Mouse (Mus musculus) T-helper 1 cell (primary cell): ENCODE measurements around the gene Lsamp.

Experiments
- in situ Hi-C: fragments of 300-600 bp; cut with MboI, MseI; formaldehyde crosslinking; loops from one replicate; pipeline ENCODE4 v1.15.1; 2025; ENCODE audit warnings: high pct_unique_total_duplicates

The Lsamp gene

DNA sequence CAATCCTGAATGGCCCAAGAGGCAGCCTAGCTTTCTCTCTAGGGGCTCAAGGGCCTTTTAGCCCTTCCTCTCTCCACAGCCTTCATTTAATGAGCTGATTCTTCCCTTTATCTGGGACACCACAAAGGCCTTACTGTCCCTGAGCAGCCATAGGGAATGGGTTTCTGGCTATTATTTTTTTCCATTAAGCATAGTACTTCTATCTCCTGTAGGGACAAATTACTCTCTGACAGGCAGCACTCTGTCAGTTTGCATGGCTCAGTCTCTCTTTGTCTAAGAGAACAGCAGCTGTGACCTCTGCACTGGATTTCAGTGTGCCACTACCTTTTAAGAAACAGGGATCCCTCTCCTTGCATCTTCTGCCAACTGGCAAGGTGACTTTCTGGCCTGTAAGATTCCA lies 1251.7 kb downstream of the Lsamp start:
- in situ Hi-C loops, result no loop called here

- in situ Hi-C loops, result no loop called here
Measured at GRCm38 (mm10) chr16:41242841-41243240, 1258.7 kb downstream of the Lsamp start.

DNA sequence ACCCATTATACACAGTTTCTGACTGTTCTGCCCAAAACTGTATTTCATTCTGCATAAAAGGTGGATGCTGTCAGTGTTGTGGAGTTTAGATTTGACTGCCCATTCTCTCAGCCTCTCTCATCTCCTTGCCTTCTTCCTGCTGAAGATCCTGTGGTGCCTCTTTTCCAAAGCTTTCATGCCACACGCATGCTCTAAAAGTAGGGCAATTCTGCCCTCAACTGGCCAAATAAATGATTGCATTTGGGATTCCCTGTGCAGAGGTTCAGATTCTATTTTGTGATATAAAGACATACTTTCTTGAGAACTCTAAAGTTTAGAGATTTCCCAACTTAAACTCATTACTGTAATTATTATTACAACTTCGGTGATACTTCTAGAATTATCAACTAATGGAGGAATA lies 1260.5 kb downstream of the Lsamp start:
- in situ Hi-C loops, result no loop called here

GRCm38 (mm10) chr16:41258145-41259035 lies 1274.2 kb downstream of the Lsamp start:
- in situ Hi-C loops, result no loop called here

DNA sequence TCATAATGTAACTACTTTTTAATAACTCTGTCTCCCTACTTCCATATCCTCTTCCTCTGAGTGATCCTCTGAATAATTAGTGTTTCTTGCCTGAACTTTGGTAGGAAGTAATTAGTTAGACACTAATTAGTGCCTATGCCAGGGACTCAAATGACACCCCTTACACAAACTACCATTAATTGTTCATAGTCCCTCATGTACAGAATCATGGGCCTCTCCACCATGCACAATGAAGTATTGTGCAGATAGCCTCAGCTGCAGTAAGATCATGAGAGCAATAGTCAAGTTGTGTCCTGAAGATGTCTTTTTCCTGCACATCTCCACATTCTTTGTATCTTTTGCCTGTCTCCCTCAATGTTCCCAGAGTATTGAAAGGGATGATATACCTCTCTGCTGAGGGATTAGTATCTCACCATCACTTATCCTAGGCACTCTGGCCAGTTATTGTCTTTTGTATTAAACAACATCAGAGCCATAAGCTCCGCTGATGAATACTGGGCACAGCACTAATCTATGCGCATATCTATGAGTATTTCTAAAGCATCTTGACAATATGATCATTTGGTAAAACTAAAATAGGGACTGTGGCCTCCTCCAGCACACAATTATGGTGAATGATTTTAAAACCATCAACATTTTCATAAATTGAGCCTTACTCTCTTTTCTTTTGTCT lies 1292.0 kb downstream of the Lsamp start:
- in situ Hi-C loops, result no loop called here

GRCm38 (mm10) chr16:41317992-41318391 lies 1333.8 kb downstream of the Lsamp start:
- in situ Hi-C loops, result no loop called here

DNA sequence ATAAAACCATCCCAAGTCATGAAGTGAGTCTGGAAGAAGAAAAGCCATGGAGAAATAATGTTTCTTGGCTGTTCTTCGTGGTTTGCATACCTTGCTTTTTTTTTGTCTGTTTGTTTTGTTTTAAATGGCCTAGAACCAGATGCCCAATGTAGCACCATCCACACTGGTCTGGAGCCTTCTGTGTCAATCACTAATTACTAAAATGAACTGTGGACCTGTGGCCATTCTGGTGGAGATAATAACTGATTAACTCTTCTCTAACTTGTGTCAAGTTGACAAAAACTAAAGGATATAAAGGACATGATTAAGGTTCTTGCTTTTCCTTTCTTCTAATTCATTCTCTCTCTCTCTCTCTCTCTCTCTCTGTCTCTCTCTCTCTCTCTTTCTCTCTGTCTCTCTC lies 1359.3 kb downstream of the Lsamp start:
- in situ Hi-C loops, result no loop called here

DNA sequence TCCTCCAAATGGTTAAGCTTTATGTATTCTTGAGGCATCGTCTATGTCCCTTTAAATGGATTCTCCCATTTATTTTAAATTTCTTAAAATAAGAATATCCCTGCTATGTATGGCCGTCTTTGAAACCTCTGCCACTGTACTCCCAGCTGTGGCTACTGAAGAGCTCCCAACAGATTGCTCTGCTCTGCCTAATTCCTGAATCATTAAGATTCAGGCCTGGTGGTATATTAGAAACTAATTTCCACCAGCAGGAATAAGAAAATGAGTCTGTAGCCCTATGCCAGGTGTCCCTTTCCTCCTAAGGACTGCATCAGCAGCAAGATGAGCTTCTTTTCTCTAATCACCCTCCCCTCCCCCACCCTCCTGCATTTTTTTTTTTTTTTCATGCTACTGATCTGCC lies 1381.0 kb downstream of the Lsamp start:
- in situ Hi-C loops, result no loop called here

- in situ Hi-C loops, result no loop called here
Measured at GRCm38 (mm10) chr16:41383702-41384101, 1399.5 kb downstream of the Lsamp start.

GRCm38 (mm10) chr16:41384288-41384687 lies 1400.1 kb downstream of the Lsamp start:
- in situ Hi-C loops, result no loop called here

- in situ Hi-C loops, result no loop called here
Measured at GRCm38 (mm10) chr16:41408850-41409249, 1424.7 kb downstream of the Lsamp start.

DNA sequence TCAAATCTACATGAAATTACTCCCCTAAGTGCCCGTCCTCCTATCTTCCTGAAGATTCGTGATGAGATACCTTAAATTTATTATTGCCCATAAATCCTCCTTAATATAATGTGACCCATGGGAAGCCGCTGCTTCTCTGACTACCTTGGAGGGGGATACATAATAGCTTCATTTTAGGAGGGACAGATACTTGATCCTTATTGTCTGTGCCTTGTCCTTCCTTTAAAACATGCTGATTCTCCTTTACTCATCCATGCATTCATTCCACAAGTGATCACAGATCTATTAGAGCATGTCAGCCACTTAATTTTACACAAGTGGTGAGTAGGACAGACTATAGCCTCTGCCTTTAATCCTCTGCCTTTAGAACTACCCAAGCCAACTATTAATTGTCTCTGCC lies 1426.5 kb downstream of the Lsamp start:
- in situ Hi-C loops, result no loop called here

GRCm38 (mm10) chr16:41417363-41417762 lies 1433.2 kb downstream of the Lsamp start:
- in situ Hi-C loops, result no loop called here

DNA sequence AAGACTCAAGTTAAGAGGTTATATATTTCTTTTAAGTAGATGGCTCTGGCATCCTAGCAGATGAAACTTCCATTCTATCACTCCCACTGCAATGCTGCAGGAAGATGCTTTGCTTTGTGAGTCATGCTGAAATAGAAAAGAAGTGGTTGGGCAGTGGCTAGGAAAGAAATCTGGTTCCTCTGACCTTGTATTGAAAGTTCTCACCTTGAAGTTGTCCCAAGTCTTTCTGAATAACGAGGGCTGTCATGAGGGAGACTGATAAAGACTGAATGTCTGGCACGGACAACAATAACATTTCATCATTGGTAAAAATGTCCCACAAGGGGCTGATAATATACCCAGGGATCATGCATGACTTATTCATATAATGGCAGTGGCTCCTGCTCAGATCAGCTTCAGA lies 1483.2 kb downstream of the Lsamp start:
- in situ Hi-C loops, result no loop called here

DNA sequence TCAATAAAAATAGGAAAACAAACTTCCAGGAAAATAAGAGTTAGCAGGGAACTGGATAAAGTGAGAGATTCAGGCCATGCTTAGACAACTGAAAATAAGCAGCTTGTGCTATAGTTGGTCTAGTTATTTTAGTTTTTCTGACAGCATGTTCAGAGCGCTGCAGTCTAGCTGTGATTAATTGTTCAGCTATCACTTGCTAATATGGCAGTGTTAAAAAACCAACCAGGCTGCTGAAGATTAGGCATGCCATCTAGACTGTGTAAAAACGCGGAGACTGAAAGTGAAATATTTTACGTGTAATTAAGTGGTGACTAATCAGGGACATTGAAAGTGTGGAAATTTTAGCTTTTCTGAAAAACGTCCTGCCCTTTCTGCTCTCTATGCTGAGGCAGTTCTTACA lies 1494.5 kb downstream of the Lsamp start:
- in situ Hi-C loops, result no loop called here

- in situ Hi-C loops, result no loop called here
Measured at GRCm38 (mm10) chr16:41481832-41482231, 1497.7 kb downstream of the Lsamp start.

DNA sequence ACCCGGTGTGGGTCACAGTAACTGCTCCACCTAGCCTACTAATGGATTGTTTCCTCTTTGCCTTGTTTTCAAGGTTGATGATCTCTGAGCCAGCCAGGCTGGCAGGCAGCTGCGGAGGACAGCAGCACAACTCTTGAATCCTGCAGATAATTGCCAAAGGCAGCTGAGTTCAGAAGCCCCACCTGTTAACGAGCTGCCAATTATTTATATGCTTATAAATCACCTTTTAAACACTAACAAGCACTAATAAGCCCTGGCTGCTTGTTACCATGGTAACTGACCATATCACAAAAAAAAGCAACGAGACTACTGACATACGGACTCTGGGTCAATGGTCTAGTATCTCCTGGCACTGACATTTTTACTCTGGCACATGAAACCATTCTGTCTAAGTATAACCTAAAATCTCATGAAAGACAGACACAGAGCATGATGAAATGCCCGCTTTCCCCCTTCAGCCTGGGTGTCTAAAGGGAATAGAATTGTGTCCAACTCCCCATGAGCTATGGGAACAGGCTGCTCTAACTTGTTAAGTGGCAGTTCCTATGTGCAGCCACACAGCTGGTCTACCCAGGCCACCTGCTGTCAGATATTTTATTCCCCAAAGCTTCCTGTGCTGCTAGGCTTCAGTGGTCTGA lies 1526.9 kb downstream of the Lsamp start:
- in situ Hi-C loops, result no loop called here

- in situ Hi-C loops, result no loop called here
Measured at GRCm38 (mm10) chr16:41521566-41521965, 1537.4 kb downstream of the Lsamp start.

GRCm38 (mm10) chr16:41524266-41524665 lies 1540.1 kb downstream of the Lsamp start:
- in situ Hi-C loops, result no loop called here

DNA sequence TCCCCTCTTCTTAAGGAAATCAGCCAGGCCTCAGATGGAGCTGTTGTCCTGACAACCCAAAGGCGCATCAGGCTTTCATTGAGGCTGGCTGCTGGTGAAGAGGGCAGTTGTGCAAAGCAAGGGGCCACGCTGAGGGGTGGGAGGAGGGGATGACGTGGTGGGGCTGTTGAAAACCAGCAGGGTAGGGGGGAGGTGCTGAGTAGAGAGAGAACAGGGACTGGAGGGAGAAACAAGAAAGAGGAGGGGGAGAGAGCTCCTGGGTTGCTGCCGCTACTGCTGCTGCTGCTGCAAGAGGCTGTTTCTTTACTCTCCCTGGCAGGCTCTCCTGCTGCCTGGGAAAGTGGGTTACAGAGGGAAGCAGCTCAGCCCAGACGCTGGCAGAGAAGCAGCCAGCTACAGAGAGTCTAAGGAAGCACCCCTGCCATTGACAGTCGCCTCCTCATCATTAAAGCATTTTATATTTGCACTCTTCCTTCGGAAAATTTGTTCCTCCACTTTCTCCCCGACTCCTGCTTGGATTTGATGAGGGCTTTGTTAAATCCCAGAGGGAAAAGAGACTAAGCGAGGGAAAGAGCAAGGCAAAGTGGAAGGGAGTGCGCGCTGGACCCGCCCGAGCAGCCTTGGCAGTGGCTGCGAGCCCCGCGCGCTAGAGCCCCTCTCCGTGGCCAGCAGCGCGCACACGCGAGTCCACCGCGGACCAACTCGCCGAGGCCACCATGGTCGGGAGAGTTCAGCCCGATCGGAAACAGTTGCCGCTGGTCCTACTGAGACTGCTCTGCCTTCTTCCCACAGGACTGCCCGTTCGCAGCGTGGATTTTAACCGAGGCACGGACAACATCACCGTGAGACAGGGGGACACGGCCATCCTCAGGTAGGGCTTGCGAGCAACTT lies 1548.7 kb downstream of the Lsamp start:
- in situ Hi-C loops, result no loop called here

DNA sequence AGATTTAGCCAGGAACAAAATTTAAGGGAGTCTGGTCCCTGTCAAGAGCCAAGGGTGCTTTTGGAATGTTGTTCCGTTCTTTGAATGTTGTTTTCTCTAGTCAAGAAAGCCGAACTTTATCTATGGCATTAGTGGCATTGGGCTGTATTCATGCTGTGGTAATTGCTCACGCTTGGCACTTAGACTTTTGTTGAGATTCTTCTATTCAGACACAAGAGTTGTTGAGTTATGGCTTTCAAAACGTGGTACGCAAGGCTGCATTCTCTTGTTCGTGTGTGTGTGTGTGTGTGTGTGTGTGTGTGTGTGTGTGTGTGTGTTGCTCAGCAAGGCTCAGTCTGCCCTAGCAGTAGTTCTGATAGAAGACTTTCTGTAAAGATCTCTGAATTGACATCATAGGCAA lies 1549.5 kb downstream of the Lsamp start:
- in situ Hi-C loops, result no loop called here

- in situ Hi-C loops, result no loop called here
Measured at GRCm38 (mm10) chr16:41535806-41536205, 1551.6 kb downstream of the Lsamp start.
